Mouse (Mus musculus) intestine, embryonic 16.5 days (tissue): Measurements from ENCODE around the gene N4bp2l2. TPM values are rescaled to one million over a fixed set of nuclear protein-coding genes. Genes with fewer than 3 reads are reported as not detected.
"Not testable (repeated sequence)": the region's sequence is repeated elsewhere in the genome, so short reads cannot be mapped to it uniquely, and the experiment has no call there.

ENCODE experiments used
- ATAC-seq: fragments of 200-750 bp; cut with Nextera tagmentation; 2 replicates; pipeline ENCODE4 v1.8.0; 2017; ENCODE audit warnings: moderate TSS enrichment, moderate library complexity
- H3K27ac ChIP-seq: fragments of 300-500 bp; sonication (generic); 2 replicates; pipeline ENCODE4 v1.5.1; 2014; ENCODE audit warnings: mild to moderate bottlenecking, low read length
- H3K27me3 ChIP-seq: fragments of 300-500 bp; sonication (generic); replicated peaks from 2 replicates; pipeline ENCODE4 v1.6.1; 2014; ENCODE audit warnings: low read length, control low read depth, mixed read lengths; ENCODE audit not compliant: control insufficient read depth, insufficient read depth
- H3K36me3 ChIP-seq: fragments of 300-500 bp; sonication (generic); 2 replicates; pipeline ENCODE4 v1.6.1; 2014; ENCODE audit warnings: low read length, control low read depth; ENCODE audit not compliant: control insufficient read depth, insufficient read depth
- H3K4me1 ChIP-seq: fragments of 300-500 bp; sonication (generic); 2 replicates; pipeline ENCODE4 v1.6.1; 2014; ENCODE audit warnings: low read length, control low read depth, mixed read lengths; ENCODE audit not compliant: control insufficient read depth, insufficient read depth
- H3K4me2 ChIP-seq: fragments of 300-500 bp; sonication (generic); 2 replicates; pipeline ENCODE4 v1.6.1; 2014; ENCODE audit warnings: low read depth, low read length, control low read depth
- H3K4me3 ChIP-seq: fragments of 300-500 bp; sonication (generic); 2 replicates; pipeline ENCODE4 v1.5.1; 2014; ENCODE audit warnings: mild to moderate bottlenecking, low read length
- H3K9ac ChIP-seq: fragments of 300-500 bp; sonication (generic); 2 replicates; pipeline ENCODE4 v1.6.1; 2014; ENCODE audit warnings: low read depth, low read length
- H3K9me3 ChIP-seq: fragments of 300-500 bp; sonication (generic); 2 replicates; pipeline ENCODE4 v1.6.1; 2016; ENCODE audit warnings: low read length, control low read depth; ENCODE audit not compliant: control insufficient read depth
- WGBS: fragments of 180-500 bp; shearing (Covaris S2); extraction: QIAGEN DNeasy Blood & Tissue Kit; methylation state at CpG from one replicate; pipeline ENCODE4 v1.1.7; 2014; 5-methylcytosine and 5-hydroxymethylcytosine counted together
- polyA plus RNA-seq: library from polyadenylated mRNA; unstranded; fragments of >200 nt; fragmentation: Nextera tagmentation; extraction: Ambion mirVana; gene quantifications from 2 replicates; pipeline ENCODE4 v1.2.1, GENCODE M21; 2015

The N4bp2l2 gene
- polyA plus RNA-seq, 1 experiment from 2014 or later, result 32.6 TPM

DNA sequence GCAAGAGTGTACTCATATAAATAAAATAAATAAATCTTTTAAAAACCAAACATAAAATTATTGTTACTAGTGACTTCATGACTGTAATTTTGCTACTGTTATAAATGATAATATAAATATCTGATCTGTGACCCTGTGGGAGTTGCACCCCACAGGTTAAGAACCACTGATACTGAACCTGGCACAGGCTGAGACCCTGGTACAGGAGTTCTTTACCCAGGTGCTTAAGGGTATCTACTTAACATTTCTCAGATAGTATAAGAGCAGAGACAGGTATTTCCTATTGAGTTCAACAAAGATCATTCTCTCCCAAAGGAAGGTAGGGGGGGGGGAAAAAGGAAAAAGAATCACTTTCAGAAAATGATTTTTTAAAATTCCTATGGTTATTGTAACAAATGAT, 11.4 kb downstream of the N4bp2l2 start:
- Histone ChIP-seq H3K36me3 (peaks cover 3% of the 10 kb centered on the region; the same call in 1 of the 2 replicates), H3K4me2 (no peak overlapping the region), H3K9me3 (no peaks in the 10 kb centered on the region), H3K9ac (no peak overlapping the region), H3K4me3 (no peak overlapping the region), H3K4me1 (peaks cover 7% of the 10 kb centered on the region; the same call in 1 of the 2 replicates), H3K27ac (no peak overlapping the region), H3K27me3 (no peaks in the 10 kb centered on the region)
- no peak for ATAC-seq

DNA sequence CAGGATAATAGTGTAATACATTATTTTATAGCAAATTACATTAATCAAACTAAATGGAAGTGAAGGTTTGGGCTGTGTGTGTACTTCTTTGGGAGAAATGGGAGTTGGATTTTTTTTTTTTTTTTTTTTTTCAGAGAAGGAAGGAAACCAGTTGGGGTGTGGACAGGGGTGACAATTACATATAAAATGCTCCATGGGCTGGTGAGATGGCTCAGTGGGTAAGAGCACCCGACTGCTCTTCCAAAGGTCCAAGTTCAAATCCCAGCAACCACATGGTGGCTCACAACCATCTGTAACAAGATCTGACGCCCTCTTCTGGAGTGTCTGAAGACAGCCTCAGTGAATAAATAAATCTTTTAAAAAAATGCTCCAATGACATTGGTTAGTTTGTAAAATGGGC, 13.4 kb downstream of the N4bp2l2 start:
- no peaks in the 10 kb centered on the region for H3K9me3 ChIP-seq
- no peak overlapping the region for H3K4me2 ChIP-seq
- H3K9ac ChIP-seq, result no peak overlapping the region
- H3K27me3 ChIP-seq, result no peaks in the 10 kb centered on the region
- 86% methylated on average over 2 of the region's 2 CpGs for WGBS
- H3K4me3 ChIP-seq, result no peak overlapping the region
- no peak for ATAC-seq
- H3K36me3 ChIP-seq, result peaks cover 3% of the 10 kb centered on the region
- H3K27ac ChIP-seq, result no peak overlapping the region
- H3K4me1 ChIP-seq, result no peaks in the 10 kb centered on the region

DNA sequence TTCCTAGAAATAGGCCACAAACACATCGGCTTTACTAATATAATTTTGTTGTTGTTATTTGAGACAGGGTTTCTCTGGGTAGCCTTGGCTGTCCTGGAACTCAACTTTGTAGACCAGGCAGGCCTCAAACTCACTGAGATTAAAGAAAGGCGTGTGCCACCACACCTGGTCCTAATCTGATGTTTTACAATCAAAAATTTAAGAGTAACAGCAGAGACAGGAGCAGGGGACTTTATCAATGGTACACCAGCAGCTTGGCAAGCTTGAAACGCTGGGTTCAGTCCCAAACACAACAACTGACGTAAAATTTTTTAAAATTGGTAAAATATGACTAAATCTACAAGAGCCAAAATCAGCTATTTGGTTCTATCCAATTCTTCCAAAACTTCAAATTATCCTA, 21.1 kb downstream of the N4bp2l2 start:
- H3K36me3 ChIP-seq, result no peaks in the 10 kb centered on the region; the same call in none of the 2 replicates

GRCm38 (mm10) chr5:150643390-150643789, 22.6 kb downstream of the N4bp2l2 start:
- H3K4me3 ChIP-seq, H3K9me3 ChIP-seq, H3K4me1 ChIP-seq, H3K4me2 ChIP-seq, ATAC-seq, H3K27me3 ChIP-seq, H3K36me3 ChIP-seq, H3K9ac ChIP-seq, H3K27ac ChIP-seq: not testable (repeated sequence)
- WGBS, result 92% methylated on average over 4 of the region's 4 CpGs

More for the DNA sequence above, 21.1 kb downstream of the N4bp2l2 start:
- Histone ChIP-seq H3K4me3 (no peak overlapping the region), H3K4me1 (no peaks in the 10 kb centered on the region), H3K27me3 (no peaks in the 10 kb centered on the region), H3K4me2 (no peak overlapping the region), H3K9ac (no peak overlapping the region), H3K9me3 (no peaks in the 10 kb centered on the region), H3K27ac (no peak overlapping the region)
- no peak for ATAC-seq
- 90% methylated on average over 4 of the region's 4 CpGs for WGBS

DNA sequence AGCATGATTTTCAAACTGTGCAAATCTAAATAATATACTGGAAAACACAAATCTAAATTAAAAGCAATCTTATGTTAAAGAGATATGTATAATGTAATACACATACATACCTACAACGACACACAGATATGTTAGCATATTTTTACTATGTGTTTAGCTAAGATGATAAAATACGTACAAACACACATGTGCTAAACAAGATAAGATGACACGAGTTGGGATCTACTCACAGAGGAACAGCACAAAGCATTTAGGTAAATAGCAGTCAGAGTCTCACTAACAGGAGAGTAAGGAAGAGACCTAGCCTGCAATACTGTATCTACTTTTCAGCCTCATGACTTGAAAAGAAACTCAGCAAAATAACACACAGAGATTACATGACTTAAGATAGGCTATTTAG, 24.5 kb downstream of the N4bp2l2 start:
- ATAC-seq, result 0 out of 2 replicates have a peak, but pooled peaks have one; percentile 23
- H3K4me1 ChIP-seq, result no peaks in the 10 kb centered on the region
- no peak overlapping the region for H3K4me2 ChIP-seq
- no peak overlapping the region for H3K9ac ChIP-seq
- H3K36me3 ChIP-seq, result no peaks in the 10 kb centered on the region
- H3K4me3 ChIP-seq, result no peak overlapping the region
- no peaks in the 10 kb centered on the region for H3K27me3 ChIP-seq
- H3K9me3 ChIP-seq, result no peaks in the 10 kb centered on the region
- WGBS, result 93% methylated on average over 3 of the region's 3 CpGs
- H3K27ac ChIP-seq, result no peak overlapping the region

DNA sequence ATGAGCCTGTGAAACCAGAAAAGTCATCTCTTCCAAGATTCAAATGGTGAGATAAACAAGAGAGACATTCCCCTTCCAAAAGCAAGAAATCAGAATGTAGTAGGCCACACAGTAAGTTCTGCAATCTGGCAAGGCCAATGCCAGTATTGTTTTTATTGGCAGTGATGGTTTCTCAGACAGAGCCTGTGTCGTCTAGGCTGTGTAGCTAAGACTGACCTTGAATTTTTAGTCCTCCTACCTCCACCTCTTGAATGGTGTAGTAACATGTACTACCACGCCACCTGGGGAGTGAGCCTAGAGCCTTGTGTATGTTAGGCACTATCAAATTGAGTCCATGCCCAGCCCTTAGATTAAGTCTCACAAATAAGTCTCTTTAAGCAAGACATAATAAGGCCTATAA, 36.3 kb downstream of the N4bp2l2 start:
- no peak for ATAC-seq
- Histone ChIP-seq H3K4me2 (no peak overlapping the region), H3K27ac (no peak overlapping the region), H3K9me3 (no peaks in the 10 kb centered on the region; the same call in 1 of the 2 replicates), H3K9ac (no peak overlapping the region), H3K36me3 (no peaks in the 10 kb centered on the region), H3K4me1 (no peaks in the 10 kb centered on the region), H3K27me3 (no peaks in the 10 kb centered on the region), H3K4me3 (no peak overlapping the region)
- WGBS, result 86% methylated on average over 2 of the region's 2 CpGs

- WGBS, result 81% methylated on average over 1 of the region's 1 CpGs
- no peaks in the 10 kb centered on the region for H3K4me1 ChIP-seq
- no peak overlapping the region for H3K4me2 ChIP-seq
- no peak overlapping the region for H3K27ac ChIP-seq
- no peak for ATAC-seq
- no peak overlapping the region for H3K4me3 ChIP-seq
- no peaks in the 10 kb centered on the region; the same call in 1 of the 2 replicates for H3K9me3 ChIP-seq
- no peaks in the 10 kb centered on the region for H3K36me3 ChIP-seq
- no peaks in the 10 kb centered on the region for H3K27me3 ChIP-seq
- H3K9ac ChIP-seq, result no peak overlapping the region
These were observed 36.7 kb downstream of the N4bp2l2 start for GRCm38 (mm10) chr5:150629272-150629671.

- no peaks in the 10 kb centered on the region for H3K36me3 ChIP-seq
- H3K9me3 ChIP-seq, result no peaks in the 10 kb centered on the region; the same call in 1 of the 2 replicates
- 65% methylated on average over 7 of the region's 7 CpGs for WGBS
- H3K9ac ChIP-seq, result no peak overlapping the region
- H3K4me1 ChIP-seq, result no peaks in the 10 kb centered on the region
- no peak overlapping the region for H3K27ac ChIP-seq
- ATAC-seq, result peak; percentile 95
- H3K4me2 ChIP-seq, result no peak overlapping the region
- H3K4me3 ChIP-seq, result no peak overlapping the region
- no peaks in the 10 kb centered on the region for H3K27me3 ChIP-seq
These were observed 40.5 kb downstream of the N4bp2l2 start for GRCm38 (mm10) chr5:150625528-150625927.

DNA sequence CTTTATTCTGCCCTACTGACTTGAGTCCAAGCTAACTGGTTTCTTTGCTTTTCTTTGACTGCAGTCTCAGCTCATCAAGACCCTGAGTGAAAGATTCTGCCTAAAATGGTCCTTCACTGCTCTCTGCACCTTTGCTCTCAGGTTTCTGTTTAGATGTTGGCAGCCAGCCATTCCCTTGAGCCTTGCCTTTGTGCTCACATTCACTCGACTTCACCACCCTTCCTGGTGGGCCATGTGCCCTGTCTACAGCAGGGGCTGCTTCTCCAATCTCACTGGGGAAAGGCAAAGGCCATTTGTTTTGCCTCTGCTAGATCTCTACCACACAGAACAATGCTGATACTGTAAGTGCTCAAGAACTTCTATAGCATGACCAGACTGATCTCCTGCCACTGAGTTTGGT, 43.2 kb downstream of the N4bp2l2 start:
- Histone ChIP-seq H3K4me2 (no peak overlapping the region), H3K4me1 (no peaks in the 10 kb centered on the region), H3K27me3 (no peaks in the 10 kb centered on the region), H3K9ac (no peak overlapping the region), H3K9me3 (no peaks in the 10 kb centered on the region), H3K4me3 (no peak overlapping the region), H3K36me3 (no peaks in the 10 kb centered on the region), H3K27ac (peak overlapping the region; percentile 12; the same call in 1 of the 2 replicates)
- no peak for ATAC-seq
- 25% methylated on average over 1 of the region's 1 CpGs for WGBS

DNA sequence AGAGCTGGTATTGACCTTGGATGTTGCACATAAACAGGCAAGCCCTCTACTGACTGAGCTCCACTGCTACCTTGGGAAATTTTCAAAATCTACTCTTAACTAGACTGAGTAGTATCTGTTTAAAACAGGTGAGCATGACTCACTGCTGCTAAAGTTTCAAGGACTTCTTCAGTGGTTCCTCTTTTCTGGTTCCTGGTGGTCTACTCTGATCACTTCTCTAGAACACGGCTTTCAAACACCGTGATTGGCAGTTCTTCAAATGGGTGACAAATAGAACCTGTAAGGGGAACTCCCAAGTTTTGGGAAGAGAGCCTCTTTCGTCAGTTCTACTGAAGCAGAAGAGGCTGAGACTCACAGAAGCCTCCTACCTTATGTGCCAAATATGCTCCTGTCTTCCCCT, 44.4 kb downstream of the N4bp2l2 start:
- no peaks in the 10 kb centered on the region for H3K27me3 ChIP-seq
- H3K27ac ChIP-seq, result no peak overlapping the region
- 84% methylated on average over 3 of the region's 3 CpGs for WGBS
- no peak overlapping the region for H3K4me3 ChIP-seq
- no peaks in the 10 kb centered on the region for H3K36me3 ChIP-seq
- H3K9me3 ChIP-seq, result no peaks in the 10 kb centered on the region
- no peaks in the 10 kb centered on the region for H3K4me1 ChIP-seq
- H3K9ac ChIP-seq, result no peak overlapping the region
- H3K4me2 ChIP-seq, result no peak overlapping the region
- ATAC-seq, result no peak
